Mouse (Mus musculus) forebrain, postnatal 0 days (tissue): ENCODE measurements at regions not wholly inside any gene's neighbourhood (a gene's known extent, or its start where the extent isn't known, plus 50 kb on each side); places are given as distances from the start of the nearest gene placed in this dataset.

Experiments
- ATAC-seq: fragments of 200-750 bp; cut with Nextera tagmentation; 2 replicates; pipeline ENCODE4 v1.8.0; 2017; ENCODE audit warnings: mild to moderate bottlenecking, moderate library complexity
- DNase-seq: peaks from one replicate; pipeline ENCODE4 v3.0.0-alpha.2; 2015
- H3K27ac ChIP-seq: fragments of 300-500 bp; sonication (generic); 2 replicates; pipeline ENCODE4 v1.5.1; 2014; ENCODE audit warnings: low read depth, mild to moderate bottlenecking, antibody characterized with exemption, low read length, moderate library complexity, mixed read lengths
- H3K27me3 ChIP-seq: fragments of 300-500 bp; sonication (generic); 2 replicates; pipeline ENCODE4 v1.6.1; 2014; ENCODE audit warnings: mild to moderate bottlenecking, low read length, mixed read lengths; ENCODE audit not compliant: insufficient read depth
- H3K36me3 ChIP-seq: fragments of 300-500 bp; sonication (generic); 2 replicates; pipeline ENCODE4 v1.6.1; 2014; ENCODE audit warnings: mild to moderate bottlenecking, moderate library complexity; ENCODE audit not compliant: insufficient read depth
- H3K4me1 ChIP-seq: fragments of 300-500 bp; sonication (generic); 2 replicates; pipeline ENCODE4 v1.6.1; 2014; ENCODE audit warnings: antibody characterized with exemption; ENCODE audit not compliant: insufficient read depth
- H3K4me2 ChIP-seq: fragments of 300-500 bp; sonication (generic); 2 replicates; pipeline ENCODE4 v1.6.1; 2014; ENCODE audit warnings: low read depth, mild to moderate bottlenecking, moderate library complexity
- H3K4me3 ChIP-seq: fragments of 300-500 bp; sonication (generic); 2 replicates; pipeline ENCODE4 v1.5.1; 2014; ENCODE audit warnings: low read depth, low read length, mixed read lengths
- H3K9ac ChIP-seq: fragments of 300-500 bp; sonication (generic); 2 replicates; pipeline ENCODE4 v1.6.1; 2014; ENCODE audit warnings: mild to moderate bottlenecking
- H3K9me3 ChIP-seq: fragments of 300-500 bp; sonication (generic); 2 replicates; pipeline ENCODE4 v1.6.1; 2016; ENCODE audit warnings: low read length
- CTCF ChIP-seq: sonication (generic); IDR thresholded peaks from 2 replicates; pipeline ENCODE4 v1.5.1; 2016; ENCODE audit warnings: antibody characterized with exemption, control low read depth, low read depth
- WGBS: fragments of 180-500 bp; shearing (Covaris S2); extraction: QIAGEN DNeasy Blood & Tissue Kit; methylation state at CpG from one replicate; pipeline ENCODE4 v1.1.7; 2014; 5-methylcytosine and 5-hydroxymethylcytosine counted together

- WGBS, result 89% methylated on average over 2 of the region's 2 CpGs
- Histone ChIP-seq H3K9ac (no peak overlapping the region), H3K9me3 (no peaks in the 10 kb centered on the region), H3K4me1 (no peaks in the 10 kb centered on the region), H3K4me2 (no peak overlapping the region), H3K36me3 (no peaks in the 10 kb centered on the region), H3K27ac (no peak overlapping the region), H3K4me3 (no peak overlapping the region), H3K27me3 (no peaks in the 10 kb centered on the region)
- ATAC-seq, result no peak
- no peak for DNase-seq
- no peak for TF ChIP-seq CTCF
Measured at GRCm38 (mm10) chr8:88037994-88038393, 78.6 kb upstream of the Zfp423 start.

DNA sequence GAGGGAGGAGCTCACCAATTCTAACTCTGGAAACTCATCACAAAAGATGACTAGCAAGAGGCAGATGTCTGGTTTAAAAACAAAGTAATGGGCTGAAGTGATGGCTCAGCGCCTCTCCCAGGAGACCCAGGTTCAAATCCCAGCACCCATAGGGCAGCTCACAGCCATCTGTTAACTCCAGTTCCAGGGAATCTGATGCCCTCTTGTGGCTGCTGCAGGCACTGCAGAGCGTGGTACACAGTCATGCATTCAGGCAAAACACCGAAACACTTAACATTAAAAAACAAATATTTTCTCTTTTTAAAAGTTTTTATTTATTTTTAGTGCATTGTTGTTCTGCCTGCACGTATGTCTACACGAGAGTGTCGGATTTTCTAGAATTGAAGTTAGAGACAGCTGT is 73.7 kb upstream of the Zfp423 start:
- WGBS, result 80% methylated on average over 6 of the region's 6 CpGs
- Histone ChIP-seq H3K4me3 (no peak overlapping the region), H3K27ac (no peak overlapping the region), H3K9me3 (no peaks in the 10 kb centered on the region), H3K9ac (no peak overlapping the region), H3K36me3 (no peaks in the 10 kb centered on the region), H3K27me3 (no peaks in the 10 kb centered on the region), H3K4me2 (no peak overlapping the region), H3K4me1 (no peaks in the 10 kb centered on the region)
- TF ChIP-seq CTCF, result peak; percentile 51
- ATAC-seq, result no peak
- no peak for DNase-seq

GRCm38 (mm10) chr8:88024496-88024895 is 65.1 kb upstream of the Zfp423 start:
- no peak for DNase-seq
- Histone ChIP-seq H3K4me3 (no peak overlapping the region), H3K36me3 (no peaks in the 10 kb centered on the region), H3K27ac (no peak overlapping the region), H3K9me3 (no peaks in the 10 kb centered on the region), H3K4me2 (no peak overlapping the region), H3K27me3 (no peaks in the 10 kb centered on the region), H3K4me1 (no peaks in the 10 kb centered on the region), H3K9ac (no peak overlapping the region)
- WGBS, result 77% methylated on average over 14 of the region's 14 CpGs
- TF ChIP-seq CTCF, result no peak
- no peak for ATAC-seq

DNA sequence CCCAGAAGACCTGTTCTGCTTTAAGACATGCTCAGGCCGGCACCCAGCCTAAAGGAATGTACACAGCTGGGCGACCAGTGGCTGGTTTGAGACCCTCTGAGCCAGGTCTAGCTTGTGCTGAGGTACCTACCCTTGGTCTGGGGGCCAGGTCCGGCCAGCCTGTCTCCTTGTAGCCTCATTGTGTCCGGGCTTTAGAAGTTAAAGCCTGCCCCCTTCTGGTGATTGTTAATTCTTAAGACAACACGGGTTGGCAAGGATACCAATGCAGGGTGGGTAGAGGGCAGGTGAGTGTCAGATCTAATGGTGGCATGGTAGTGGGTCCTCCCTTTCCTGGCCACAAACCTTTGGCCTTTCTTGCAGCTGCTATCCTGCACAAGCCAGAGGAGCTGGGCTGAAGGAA is 64.0 kb upstream of the Zfp423 start:
- Histone ChIP-seq H3K9me3 (no peaks in the 10 kb centered on the region), H3K4me3 (no peak overlapping the region), H3K9ac (no peak overlapping the region), H3K4me2 (no peak overlapping the region), H3K4me1 (no peaks in the 10 kb centered on the region), H3K27ac (no peak overlapping the region), H3K36me3 (no peaks in the 10 kb centered on the region), H3K27me3 (no peaks in the 10 kb centered on the region)
- ATAC-seq (peak; percentile 56; the same call in 1 of the 2 replicates), DNase-seq (peak; percentile 66)
- peak; percentile 72 for TF ChIP-seq CTCF
- whole genome bisulfite sequencing, result 14% methylated on average over 5 of the region's 5 CpGs

GRCm38 (mm10) chr8:88022776-88023385 is 63.5 kb upstream of the Zfp423 start:
- Histone ChIP-seq H3K9ac (0 out of 2 replicates have a peak overlapping the region, but pooled peaks have one; percentile 10), H3K4me1 (no peaks in the 10 kb centered on the region), H3K27ac (no peak overlapping the region), H3K27me3 (no peaks in the 10 kb centered on the region), H3K9me3 (no peaks in the 10 kb centered on the region), H3K4me3 (no peak overlapping the region), H3K36me3 (no peaks in the 10 kb centered on the region), H3K4me2 (no peak overlapping the region)
- ATAC-seq, result no peak
- DNase-seq, result peak; percentile 38
- TF ChIP-seq CTCF, result no peak
- WGBS, result 48% methylated on average over 16 of the region's 16 CpGs

DNA sequence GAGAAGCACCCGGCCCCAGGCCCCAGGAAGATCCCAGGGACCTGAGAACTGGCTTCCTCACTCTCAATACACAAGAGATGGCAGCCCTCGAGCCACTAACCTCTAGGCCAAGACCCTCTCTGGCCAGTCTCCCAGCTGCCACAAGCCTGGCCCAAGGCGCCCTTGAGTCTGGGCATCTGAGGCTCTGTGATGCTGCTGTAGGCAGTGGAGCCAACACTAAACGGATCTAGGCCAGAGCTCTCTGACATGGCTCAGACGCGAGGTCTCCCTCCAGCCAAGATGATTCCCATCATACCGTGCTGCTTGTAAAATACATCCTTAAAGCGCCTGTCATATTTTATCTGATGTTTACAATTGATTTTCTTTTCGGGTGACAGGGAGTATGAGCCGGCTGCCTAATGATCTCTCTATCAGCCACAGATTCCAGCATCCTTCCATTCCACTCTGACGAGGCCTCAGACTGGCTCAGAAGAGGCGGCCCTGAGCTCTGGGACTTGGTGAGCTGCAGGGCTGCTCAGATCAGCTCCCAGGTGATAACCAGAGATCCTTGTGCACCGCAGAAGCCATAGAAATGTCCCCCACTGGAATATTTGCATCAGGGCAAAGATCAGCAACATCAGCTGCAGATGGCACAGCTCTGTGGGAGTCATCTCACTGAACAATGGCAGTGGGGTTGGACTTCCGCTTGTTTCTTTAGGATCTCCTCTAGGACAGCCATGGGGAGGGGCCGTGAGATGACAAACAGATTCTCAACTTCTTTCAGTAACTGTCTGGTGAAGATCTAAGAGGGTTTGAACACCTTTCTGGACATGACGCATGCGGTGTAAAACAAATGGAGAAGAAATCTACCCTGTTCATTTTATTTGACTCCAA is 60.1 kb upstream of the Zfp423 start:
- no peak overlapping the region for H3K9ac ChIP-seq
- no peak for TF ChIP-seq CTCF
- DNase-seq, result no peak
- no peaks in the 10 kb centered on the region for H3K4me1 ChIP-seq
- no peak overlapping the region for H3K27ac ChIP-seq
- no peak for ATAC-seq
- no peaks in the 10 kb centered on the region for H3K36me3 ChIP-seq
- no peaks in the 10 kb centered on the region for H3K27me3 ChIP-seq
- H3K4me2 ChIP-seq, result no peak overlapping the region
- WGBS, result 81% methylated on average over 17 of the region's 17 CpGs
- H3K4me3 ChIP-seq, result no peak overlapping the region
- no peaks in the 10 kb centered on the region for H3K9me3 ChIP-seq

DNA sequence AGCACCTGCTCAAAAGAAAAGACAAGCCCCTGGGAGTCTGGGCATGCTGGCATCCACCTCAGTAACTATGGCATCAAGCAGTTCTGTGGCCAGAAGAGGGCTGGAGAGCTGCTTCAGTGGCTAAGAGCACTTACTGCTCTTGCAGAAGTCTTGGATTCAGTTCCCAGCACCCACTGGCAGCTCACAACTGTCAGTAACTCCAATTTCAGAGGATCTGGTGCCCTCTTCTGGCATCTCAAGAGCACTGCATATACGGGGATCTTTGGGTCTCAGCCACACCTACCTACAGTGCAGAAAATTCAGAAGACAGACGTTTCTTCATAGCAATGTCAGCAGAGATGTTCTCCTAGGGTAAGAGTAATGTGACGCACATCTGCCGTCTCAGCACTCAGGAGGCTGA is 59.1 kb upstream of the Zfp423 start:
- ATAC-seq (no peak), DNase-seq (no peak)
- H3K4me3 ChIP-seq, result no peak overlapping the region
- no peaks in the 10 kb centered on the region for H3K4me1 ChIP-seq
- 96% methylated on average over 4 of the region's 4 CpGs for WGBS
- H3K36me3 ChIP-seq, result no peaks in the 10 kb centered on the region
- no peak overlapping the region for H3K27ac ChIP-seq
- no peak for TF ChIP-seq CTCF
- no peak overlapping the region for H3K9ac ChIP-seq
- no peaks in the 10 kb centered on the region for H3K27me3 ChIP-seq
- no peaks in the 10 kb centered on the region for H3K9me3 ChIP-seq
- H3K4me2 ChIP-seq, result no peak overlapping the region
